In the genomic region with DNA sequence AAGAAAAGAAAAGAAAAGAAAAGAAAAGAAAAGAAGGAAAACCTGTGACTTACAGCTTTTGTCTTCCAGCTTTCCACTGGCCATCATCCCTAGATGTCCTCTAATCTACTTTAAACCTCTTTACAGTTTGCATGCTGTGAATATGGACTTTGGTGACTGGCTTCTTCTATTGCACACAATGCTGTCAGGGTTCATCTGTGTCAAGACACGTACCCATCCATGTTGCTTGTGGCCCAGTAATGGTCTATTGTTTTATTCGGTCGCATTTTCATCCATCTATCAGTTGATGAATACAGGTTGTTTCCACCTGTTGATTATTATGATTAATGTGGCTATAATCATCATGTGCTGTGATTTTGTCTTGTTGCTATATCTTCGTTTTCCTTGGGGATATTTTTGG, we compare ENCODE assay signal across 10 mouse cellular contexts.
"Had no signal": no experiment of that assay in that cellular context is flagged by ENCODE, and none has a peak within 500 bp of the region (broad histone marks: within the 10 kb centered on the region; RNA-seq: fewer than 3 reads in every experiment).

No protein-coding gene starts in this region.

- DNase-seq: right cerebral cortex, postnatal 14 days; right cerebral cortex, postnatal 25 days; right cerebral cortex, postnatal 4 days; spleen, adult 18-20 months; thymus, adult 18-20 months; thymus, adult 2 months; thymus, postnatal 14 days; thymus, postnatal 25 days; thymus, postnatal 36 days; thymus, postnatal 4 days had no signal
